Mouse (Mus musculus) testis, adult 2 months (tissue): Measurements from ENCODE around the gene Gm20661. TPM values are rescaled to one million over a fixed set of nuclear protein-coding genes. Genes with fewer than 3 reads are reported as not detected.
"Not testable (repeated sequence)": the region's sequence is repeated elsewhere in the genome, so short reads cannot be mapped to it uniquely, and the experiment has no call there.

Source experiments
- H3K27ac ChIP-seq: fragments of 200-500 bp; 2 replicates; pipeline ENCODE4 v1.5.1; 2012; ENCODE audit warnings: low read depth, low read length; ENCODE audit not compliant: control insufficient read depth, insufficient read depth
- H3K27me3 ChIP-seq: fragments of 200-500 bp; 2 replicates; pipeline ENCODE4 v1.6.1; 2012; ENCODE audit warnings: mild to moderate bottlenecking, low read length, moderate library complexity; ENCODE audit not compliant: control insufficient read depth, insufficient read depth
- H3K36me3 ChIP-seq: fragments of 200-500 bp; 2 replicates; pipeline ENCODE4 v1.6.1; 2012; ENCODE audit warnings: mild to moderate bottlenecking, low read length; ENCODE audit not compliant: control insufficient read depth, insufficient read depth
- H3K4me1 ChIP-seq: fragments of 200-500 bp; 2 replicates; pipeline ENCODE4 v1.6.1; 2012; ENCODE audit warnings: low read length; ENCODE audit not compliant: control insufficient read depth, insufficient read depth
- H3K4me3 ChIP-seq: fragments of 200-500 bp; 2 replicates; pipeline ENCODE4 v1.5.1; 2012; ENCODE audit warnings: low read depth, mild to moderate bottlenecking, low read length, moderate library complexity, mixed read lengths; ENCODE audit not compliant: control insufficient read depth
- CTCF ChIP-seq: fragments of 200-500 bp; IDR thresholded peaks from 2 replicates; pipeline ENCODE4 v1.5.1; 2012; ENCODE audit warnings: low read depth, mild to moderate bottlenecking, inconsistent platforms, low read length, moderate library complexity; ENCODE audit not compliant: control insufficient read depth, insufficient read depth, insufficient replicate concordance
- POLR2A ChIP-seq: fragments of 200-500 bp; IDR thresholded peaks from 2 replicates; pipeline ENCODE4 v1.6.1; 2012; ENCODE audit warnings: low read depth, mild to moderate bottlenecking, inconsistent platforms, low read length, moderate library complexity; ENCODE audit not compliant: control insufficient read depth
- polyA plus RNA-seq: library from polyadenylated mRNA; depleted of rRNA; stranded (reverse); fragments of >200 nt; gene quantifications from 2 replicates; pipeline ENCODE4 v1.2.3, GENCODE M21; 2012

Gm20661 gene
- polyA plus RNA-seq, 1 experiment = not detected

- TF ChIP-seq CTCF (no peak), POLR2A (no peak)
- Histone ChIP-seq H3K36me3 (no peaks in the 10 kb centered on the region; the same call in 1 of the 2 replicates), H3K4me1 (peaks cover 5% of the 10 kb centered on the region), H3K27ac (no peak overlapping the region), H3K4me3 (no peak overlapping the region), H3K27me3 (no peaks in the 10 kb centered on the region)
Observed at GRCm38 (mm10) chr9:108008041-108008440, 25.2 kb downstream of the Gm20661 start.

- no peak overlapping the region for H3K4me3 ChIP-seq
Observed at GRCm38 (mm10) chr9:108010385-108010784, 27.5 kb downstream of the Gm20661 start.

DNA sequence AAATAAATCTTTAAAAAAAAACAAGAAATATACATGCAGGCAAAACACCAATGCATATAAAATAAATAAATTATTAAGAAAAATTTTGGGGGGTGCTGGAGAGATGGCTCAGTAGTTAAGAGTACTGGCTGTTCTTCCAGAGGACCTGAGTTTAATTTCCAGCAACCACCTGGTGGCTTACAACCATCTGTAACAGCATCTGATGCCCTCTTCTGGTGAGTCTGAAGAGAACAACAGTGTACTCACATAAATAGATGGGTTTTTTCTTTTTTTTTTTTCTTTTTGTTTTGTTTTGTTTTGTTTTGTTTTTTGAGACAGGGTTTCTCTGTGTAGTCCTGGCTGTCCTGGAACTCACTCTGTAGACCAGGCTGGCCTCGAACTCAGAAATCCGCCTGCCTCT lies 30.7 kb downstream of the Gm20661 start:
- not testable (repeated sequence) for H3K4me3 ChIP-seq, H3K36me3 ChIP-seq, H3K27me3 ChIP-seq, H3K27ac ChIP-seq, H3K4me1 ChIP-seq

More at GRCm38 (mm10) chr9:108010385-108010784, 27.5 kb downstream of the Gm20661 start:
- no peak overlapping the region for H3K27ac ChIP-seq
- H3K36me3 ChIP-seq = no peaks in the 10 kb centered on the region; the same call in 1 of the 2 replicates
- no peaks in the 10 kb centered on the region for H3K27me3 ChIP-seq
- no peaks in the 10 kb centered on the region for H3K4me1 ChIP-seq
- TF ChIP-seq POLR2A (no peak), CTCF (no peak)

DNA sequence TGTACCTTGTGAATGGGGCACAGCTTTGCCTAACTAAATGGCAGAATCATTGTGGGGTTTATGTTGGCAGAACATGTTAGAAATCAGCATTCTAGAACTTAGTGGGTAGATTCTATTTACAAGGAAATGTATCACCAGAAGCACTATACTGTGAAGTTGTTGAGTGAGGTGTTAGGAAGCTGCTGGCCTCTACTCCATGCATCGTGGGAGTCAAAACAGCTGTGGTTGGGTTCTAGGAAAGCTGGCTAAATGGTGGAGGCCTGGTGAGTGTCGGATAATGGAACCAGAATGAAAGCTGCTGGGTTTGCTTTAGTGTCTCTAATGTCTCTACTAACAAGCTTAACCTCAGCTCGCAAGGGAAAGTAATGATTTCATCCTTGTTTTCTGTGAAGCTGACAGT lies 34.3 kb downstream of the Gm20661 start:
- no peaks in the 10 kb centered on the region for H3K36me3 ChIP-seq

GRCm38 (mm10) chr9:108020741-108021140 lies 37.9 kb downstream of the Gm20661 start:
- TF ChIP-seq POLR2A = no peak
- Histone ChIP-seq H3K27ac (no peak overlapping the region), H3K4me3 (no peak overlapping the region), H3K27me3 (no peaks in the 10 kb centered on the region), H3K36me3 (peaks cover 2% of the 10 kb centered on the region; the same call in 1 of the 2 replicates), H3K4me1 (no peaks in the 10 kb centered on the region)

More for the DNA sequence above, 34.3 kb downstream of the Gm20661 start:
- Histone ChIP-seq H3K27me3 (no peaks in the 10 kb centered on the region), H3K4me3 (no peak overlapping the region), H3K4me1 (no peaks in the 10 kb centered on the region), H3K27ac (no peak overlapping the region)
- TF ChIP-seq CTCF (no peak), POLR2A (no peak)

DNA sequence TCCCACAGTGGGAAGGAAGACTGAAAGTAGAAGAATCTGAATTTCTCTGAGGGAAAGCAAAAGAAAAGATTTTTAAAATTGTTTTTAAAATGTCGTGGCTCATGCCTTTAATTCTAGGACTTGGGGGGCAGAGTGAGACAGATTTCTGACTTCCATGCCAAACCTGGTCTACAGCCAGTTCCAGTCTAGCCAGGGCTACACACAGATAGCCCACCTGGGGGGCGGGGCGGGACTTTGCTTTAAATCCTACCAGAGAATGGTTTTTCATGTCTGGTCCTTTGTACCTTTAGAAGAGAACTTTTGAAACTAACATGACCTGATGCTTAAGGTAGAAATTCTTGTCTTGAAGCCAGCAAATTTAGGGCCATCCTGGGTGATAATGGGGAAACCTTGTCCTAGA lies 40.4 kb downstream of the Gm20661 start:
- Histone ChIP-seq H3K27ac (no peak overlapping the region), H3K36me3 (peaks cover 2% of the 10 kb centered on the region; the same call in 1 of the 2 replicates), H3K4me1 (no peaks in the 10 kb centered on the region), H3K27me3 (no peaks in the 10 kb centered on the region), H3K4me3 (no peak overlapping the region)
- no peak for TF ChIP-seq CTCF

GRCm38 (mm10) chr9:108026584-108026983 lies 43.7 kb downstream of the Gm20661 start:
- TF ChIP-seq POLR2A = no peak
- peaks cover 2% of the 10 kb centered on the region; the same call in 1 of the 2 replicates for H3K36me3 ChIP-seq
- no peak overlapping the region for H3K4me3 ChIP-seq
- H3K4me1 ChIP-seq = no peaks in the 10 kb centered on the region
- H3K27me3 ChIP-seq = no peaks in the 10 kb centered on the region
- no peak overlapping the region for H3K27ac ChIP-seq

DNA sequence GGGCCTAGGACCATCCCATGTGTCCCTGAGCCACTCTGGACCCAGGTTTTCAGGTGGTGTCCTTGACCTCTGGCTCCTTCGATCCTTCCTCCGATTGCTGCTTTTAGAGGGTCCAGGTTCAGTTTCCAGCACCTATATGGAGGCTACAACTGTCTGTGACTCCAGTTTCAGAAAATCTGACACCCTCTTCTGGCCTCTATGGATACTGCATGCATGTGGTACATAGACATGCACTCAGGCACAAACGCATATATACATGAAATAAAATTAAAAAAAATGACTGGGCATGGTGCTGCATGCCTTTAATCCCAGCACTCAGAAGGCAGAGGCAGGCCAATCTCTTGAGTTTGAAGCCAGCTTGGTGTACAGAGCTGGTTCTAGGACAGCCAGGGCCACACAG lies 45.0 kb downstream of the Gm20661 start:
- Histone ChIP-seq H3K4me3 (no peak overlapping the region), H3K4me1 (no peaks in the 10 kb centered on the region), H3K27me3 (no peaks in the 10 kb centered on the region), H3K36me3 (peaks cover 2% of the 10 kb centered on the region; the same call in 1 of the 2 replicates), H3K27ac (no peak overlapping the region)
- no peak for TF ChIP-seq CTCF
- no peak for TF ChIP-seq POLR2A
